Mouse (Mus musculus) lung, adult 2 months (tissue): ENCODE measurements around the gene Slc36a3. TPM values are rescaled to one million over a fixed set of nuclear protein-coding genes. Genes with fewer than 3 reads are reported as not detected.
A peak's percentile ranks its signal among the peaks of the same experiment; 100 is the strongest.

Experiments
- DNase-seq: peaks from one replicate; pipeline ENCODE4 v3.0.0; 2022
- H3K4me1 ChIP-seq: fragments of 200-500 bp; 2 replicates; pipeline ENCODE4 v1.6.1; 2011; ENCODE audit warnings: low read length; ENCODE audit not compliant: control insufficient read depth, insufficient read depth
- H3K4me3 ChIP-seq: fragments of 200-500 bp; replicated peaks from 2 replicates; pipeline ENCODE3; 2011; ENCODE audit warnings: low read depth, mild to moderate bottlenecking, control low read depth, low read length; ENCODE audit errors: extremely low read depth
- CTCF ChIP-seq: fragments of 200-500 bp; IDR thresholded peaks from 2 replicates; pipeline ENCODE4 v1.5.1; 2011; ENCODE audit warnings: mild to moderate bottlenecking, low read length, control low read depth; ENCODE audit not compliant: insufficient read depth
- POLR2A ChIP-seq: fragments of 200-500 bp; IDR thresholded peaks from 2 replicates; pipeline ENCODE4 v1.6.1; 2011; ENCODE audit warnings: low read depth, mild to moderate bottlenecking, control low read depth, low read length, borderline replicate concordance; ENCODE audit errors: extremely low read depth
- WGBS: fragments of 180-500 bp; shearing (Covaris S2); methylation state at CpG from one replicate; pipeline ENCODE4 v1.1.7; 2018; 5-methylcytosine and 5-hydroxymethylcytosine counted together
- polyA plus RNA-seq: library from polyadenylated mRNA; depleted of rRNA; stranded (reverse); fragments of >200 nt; gene quantifications from 2 replicates; pipeline ENCODE4 v1.2.3, GENCODE M21; 2012; rRNA removed

The Slc36a3 gene
- polyA plus RNA-seq, 1 experiment: 0.22 TPM

DNA sequence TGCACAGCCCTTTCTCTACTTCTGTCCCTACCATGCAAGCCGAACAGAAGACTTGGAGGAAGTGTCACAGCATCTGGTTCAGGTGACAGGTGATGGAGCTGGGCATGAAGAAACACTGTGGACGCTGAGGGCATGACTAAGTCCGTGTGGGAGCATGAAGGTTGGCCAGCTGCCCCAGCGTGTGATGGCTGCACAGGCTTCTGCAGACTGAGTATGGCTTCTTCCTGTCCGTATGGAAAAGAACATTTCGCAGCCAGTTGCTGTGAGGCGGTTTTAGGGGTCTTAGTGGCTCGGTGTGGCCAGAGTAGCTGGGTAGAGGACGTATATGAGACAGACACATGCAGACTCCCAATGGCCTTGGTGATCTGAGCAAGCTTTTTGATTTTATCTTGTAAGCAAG, 70.3 kb downstream of the Slc36a3 start:
- Histone ChIP-seq H3K4me3 (no peak overlapping the region), H3K4me1 (no peaks in the 10 kb centered on the region)
- DNase-seq: no peak
- 88% methylated on average over 9 of the region's 9 CpGs for WGBS
- TF ChIP-seq CTCF (no peak), POLR2A (no peak)

- no peak for DNase-seq
- Histone ChIP-seq H3K4me3 (no peak overlapping the region), H3K4me1 (peaks cover 3% of the 10 kb centered on the region; the same call in 1 of the 2 replicates)
- TF ChIP-seq POLR2A (no peak), CTCF (no peak)
- 96% methylated on average over 4 of the region's 4 CpGs for WGBS
Observed at GRCm38 (mm10) chr11:55079180-55079579, 72.3 kb downstream of the Slc36a3 start.

GRCm38 (mm10) chr11:55078502-55078901, 73.0 kb downstream of the Slc36a3 start:
- no peak for TF ChIP-seq CTCF
- no peak for TF ChIP-seq POLR2A
- peaks cover 3% of the 10 kb centered on the region; the same call in 1 of the 2 replicates for H3K4me1 ChIP-seq
- H3K4me3 ChIP-seq: no peak overlapping the region
- no peak for DNase-seq
- WGBS: 70% methylated on average over 3 of the region's 3 CpGs

- Histone ChIP-seq H3K4me1 (peaks cover 3% of the 10 kb centered on the region; the same call in 1 of the 2 replicates), H3K4me3 (peak within 1 kb of the TSS; percentile 78)
- no peak for TF ChIP-seq CTCF
- TF ChIP-seq POLR2A: peak; percentile 56; the same call in 1 of the 2 replicates
Observed at GRCm38 (mm10) chr11:55077331-55078231, 73.9 kb downstream of the Slc36a3 start, which contains the start of gene Ccdc69. Gene Ccdc69, minus strand, starts transcription at chr11:55078131.

DNA sequence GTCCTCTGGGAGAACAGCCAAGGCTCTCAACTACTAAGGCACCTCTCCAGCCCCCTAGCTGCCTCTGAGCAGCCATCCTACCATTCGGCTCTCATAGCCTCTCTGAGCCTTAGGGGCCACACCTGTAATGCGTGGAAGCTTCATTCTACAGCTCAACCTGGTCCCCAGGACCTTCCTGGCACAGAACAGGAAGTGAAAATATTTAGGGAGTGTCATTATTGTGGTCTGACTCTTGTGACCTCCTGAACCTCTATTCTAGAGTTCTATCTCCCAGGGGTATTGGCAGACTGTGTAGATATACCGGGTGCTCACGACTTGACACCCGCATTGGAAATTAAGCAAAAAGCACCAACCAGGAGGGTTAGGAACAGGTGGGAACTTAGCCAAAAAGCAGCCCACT, 75.3 kb downstream of the Slc36a3 start:
- no peak overlapping the region for H3K4me3 ChIP-seq

More at GRCm38 (mm10) chr11:55077331-55078231, 73.9 kb downstream of the Slc36a3 start, which contains the start of gene Ccdc69:
- peak; percentile 50 for DNase-seq
- under 1% methylated on average over 49 of the region's 50 CpGs for WGBS

DNA sequence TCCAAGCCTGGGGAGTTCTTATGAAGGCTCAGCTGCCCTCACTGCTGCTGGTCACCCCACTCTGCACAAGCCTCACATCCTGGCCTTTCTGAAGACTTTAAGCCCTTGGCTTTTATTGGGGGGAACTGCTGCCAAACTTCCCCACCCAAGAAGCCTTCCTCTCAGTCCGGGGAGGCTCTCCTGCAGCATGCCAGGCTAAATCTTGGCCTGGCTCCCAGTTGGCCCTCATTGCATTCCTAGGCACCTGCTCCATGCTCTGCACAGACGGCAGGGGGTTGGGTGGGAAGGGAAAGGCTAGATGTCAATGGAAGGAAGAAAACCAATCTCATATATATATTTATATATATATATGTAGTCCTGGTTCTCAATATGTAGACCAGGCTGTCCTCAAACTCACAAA, 75.9 kb downstream of the Slc36a3 start:
- peak; percentile 23 for DNase-seq
- TF ChIP-seq CTCF: no peak
- no peak for TF ChIP-seq POLR2A
- H3K4me3 ChIP-seq: no peak overlapping the region
- WGBS: 29% methylated on average over 2 of the region's 2 CpGs
- H3K4me1 ChIP-seq: peaks cover 3% of the 10 kb centered on the region; the same call in 1 of the 2 replicates

More for the DNA sequence above, 75.3 kb downstream of the Slc36a3 start:
- no peak for TF ChIP-seq CTCF
- no peak for TF ChIP-seq POLR2A
- WGBS: 85% methylated on average over 5 of the region's 5 CpGs
- H3K4me1 ChIP-seq: peaks cover 3% of the 10 kb centered on the region; the same call in 1 of the 2 replicates
- DNase-seq: no peak

Other genes with a start within 250 kb of the Slc36a3 start
- gene Gpx3, start 249.3 kb downstream of the Slc36a3 start, polyA plus RNA-seq: 693 and 908 TPM in 2 replicates
- 43.9 and 47.2 TPM in 2 replicates for gene Tnip1, start 188.8 kb downstream of the Slc36a3 start, polyA plus RNA-seq
- gene Anxa6, start 118.3 kb downstream of the Slc36a3 start, polyA plus RNA-seq: 151 and 170 TPM in 2 replicates
- 2.2 and 4.1 TPM in 2 replicates for gene Ccdc69, start 73.6 kb downstream of the Slc36a3 start, polyA plus RNA-seq
- gene Gm2a, start 53.6 kb downstream of the Slc36a3 start, polyA plus RNA-seq: 50.9 and 70.4 TPM in 2 replicates
- gene Slc36a2, start 33.4 kb upstream of the Slc36a3 start, polyA plus RNA-seq: 75.9 and 90.6 TPM in 2 replicates
- gene Slc36a1, start 52.6 kb upstream of the Slc36a3 start, polyA plus RNA-seq: 15.6 and 19.4 TPM in 2 replicates
- 0.59 and 1.4 TPM in 2 replicates for gene Fat2, start 184.9 kb upstream of the Slc36a3 start, polyA plus RNA-seq